Mouse (Mus musculus) cerebellum, adult 8-10 months (tissue): ENCODE measurements around the gene Prmt7.

Experiments
- DNase-seq: peaks from one replicate; pipeline ENCODE4 v3.0.0; 2022

Prmt7 gene

DNA sequence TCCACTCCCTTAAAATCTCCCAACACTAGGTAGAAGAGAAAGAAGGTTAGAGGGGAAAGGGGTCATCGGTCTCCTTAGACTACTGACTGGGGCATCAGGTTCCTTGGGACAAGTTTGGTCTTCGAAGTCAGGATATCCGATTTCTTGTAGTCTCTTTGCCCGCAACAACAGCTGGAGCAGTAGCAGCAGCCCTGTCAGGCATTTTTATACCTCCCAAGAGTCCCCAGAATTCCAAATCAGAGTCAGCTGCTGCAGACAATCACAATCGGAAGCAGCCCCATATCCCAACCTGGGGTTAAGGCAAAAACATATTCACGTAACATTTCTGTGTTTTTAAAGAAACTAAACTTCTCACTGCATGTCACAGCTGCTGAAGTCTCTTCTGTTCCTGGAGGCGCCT lies 20.8 kb downstream of the Prmt7 start:
- DNase-seq: no peak

DNA sequence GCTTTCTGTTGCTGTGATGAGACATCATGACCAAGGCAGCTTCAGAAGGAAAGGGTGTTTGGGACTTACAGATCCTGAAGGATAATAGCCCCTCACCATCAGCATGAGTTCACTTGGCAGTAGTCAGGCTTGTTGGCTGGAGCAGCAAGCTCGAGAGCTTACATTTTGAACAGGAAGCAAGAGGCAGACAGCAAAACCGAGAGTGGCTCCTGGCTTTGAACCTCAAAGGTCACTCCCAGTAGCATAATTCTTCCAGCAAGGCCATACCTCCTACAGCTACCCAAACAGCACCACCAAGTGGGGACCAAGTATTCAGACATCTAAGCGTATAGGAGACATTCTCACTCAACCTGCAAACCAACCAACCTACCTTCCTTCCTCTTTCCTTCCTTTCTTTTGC lies 22.0 kb downstream of the Prmt7 start:
- DNase-seq: no peak

- DNase-seq: no peak
These were observed 24.0 kb downstream of the Prmt7 start for GRCm38 (mm10) chr8:106234567-106235261.

GRCm38 (mm10) chr8:106237106-106237505 lies 26.4 kb downstream of the Prmt7 start:
- no peak for DNase-seq

- DNase-seq: no peak
These were observed 39.5 kb downstream of the Prmt7 start for GRCm38 (mm10) chr8:106250186-106250585.

- peak; percentile 30 for DNase-seq
These were observed 47.4 kb downstream of the Prmt7 start for GRCm38 (mm10) chr8:106258169-106258568.

DNA sequence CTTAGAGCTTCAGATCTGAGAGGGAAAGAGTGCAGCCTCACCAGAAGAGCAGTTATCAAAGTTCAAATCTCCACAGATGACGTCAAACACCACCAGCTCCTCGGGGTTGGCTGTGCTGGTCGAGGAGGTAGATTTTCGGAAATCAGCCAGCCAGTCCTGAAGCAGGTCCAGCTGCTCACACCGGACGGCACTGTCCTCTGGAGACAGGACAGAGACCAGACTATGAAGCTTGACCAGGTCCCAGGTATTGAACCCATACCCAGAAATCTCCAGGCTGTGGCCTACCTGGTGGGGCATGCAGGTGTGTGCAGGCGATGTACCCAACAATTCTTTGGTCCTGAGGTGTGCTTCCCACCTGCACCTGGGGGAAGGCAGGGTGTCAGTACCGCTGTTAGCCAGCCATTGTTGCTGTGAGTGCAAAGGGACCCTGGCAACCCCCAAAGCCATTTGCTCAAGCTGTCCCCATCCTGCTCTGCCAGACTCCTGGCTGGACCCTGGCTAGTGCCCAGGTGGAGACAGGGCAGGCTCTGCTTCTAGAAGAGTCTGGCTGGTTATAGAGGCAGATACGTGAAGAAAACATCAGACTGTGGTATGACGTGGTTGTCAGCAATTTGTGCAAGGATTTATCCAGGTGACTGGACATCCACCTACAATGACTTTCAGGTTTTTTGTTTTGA lies 49.0 kb downstream of the Prmt7 start:
- DNase-seq: peak; percentile 50

GRCm38 (mm10) chr8:106260894-106261293 lies 50.2 kb downstream of the Prmt7 start:
- DNase-seq: no peak

DNA sequence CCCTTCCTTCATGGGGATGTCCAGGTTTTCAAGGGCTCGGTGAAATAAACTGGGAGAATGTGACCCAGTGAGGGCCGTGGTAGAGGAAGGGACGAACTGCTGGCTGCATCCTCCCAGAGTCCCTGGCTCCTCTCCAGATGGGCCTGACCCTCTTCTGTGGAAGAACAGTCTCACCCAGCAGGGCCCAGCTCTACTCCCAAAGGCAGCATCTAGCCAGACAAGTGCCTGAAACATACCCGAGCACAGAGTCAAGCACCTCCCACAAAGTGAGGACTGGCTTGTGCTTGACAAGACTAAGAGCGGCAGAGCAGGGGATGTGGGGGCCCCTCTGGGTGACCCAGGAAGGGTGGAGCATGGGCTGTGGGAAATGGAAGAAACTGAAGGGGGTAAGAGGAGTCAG lies 51.6 kb downstream of the Prmt7 start:
- no peak for DNase-seq

DNA sequence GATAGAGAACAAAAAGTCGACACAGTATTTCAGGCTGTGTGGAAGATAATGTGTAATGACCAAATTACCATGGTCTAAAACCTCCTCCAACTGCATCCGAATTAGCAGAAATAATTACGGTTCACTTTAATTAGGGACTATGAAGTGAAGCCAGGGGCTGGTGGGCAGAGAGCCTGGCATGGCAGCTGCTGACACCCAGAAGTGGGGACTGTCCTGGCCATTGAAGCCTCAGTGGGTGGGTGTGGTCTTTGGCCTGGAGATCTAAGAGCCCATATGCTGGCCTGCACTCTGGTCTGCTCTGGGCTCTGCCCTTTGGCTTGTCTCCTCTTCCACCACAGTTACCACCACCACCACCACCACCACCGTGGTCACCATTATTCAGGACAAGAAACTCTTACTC lies 53.2 kb downstream of the Prmt7 start:
- no peak for DNase-seq

- DNase-seq: no peak
These were observed 54.7 kb downstream of the Prmt7 start for GRCm38 (mm10) chr8:106265398-106265797.

DNA sequence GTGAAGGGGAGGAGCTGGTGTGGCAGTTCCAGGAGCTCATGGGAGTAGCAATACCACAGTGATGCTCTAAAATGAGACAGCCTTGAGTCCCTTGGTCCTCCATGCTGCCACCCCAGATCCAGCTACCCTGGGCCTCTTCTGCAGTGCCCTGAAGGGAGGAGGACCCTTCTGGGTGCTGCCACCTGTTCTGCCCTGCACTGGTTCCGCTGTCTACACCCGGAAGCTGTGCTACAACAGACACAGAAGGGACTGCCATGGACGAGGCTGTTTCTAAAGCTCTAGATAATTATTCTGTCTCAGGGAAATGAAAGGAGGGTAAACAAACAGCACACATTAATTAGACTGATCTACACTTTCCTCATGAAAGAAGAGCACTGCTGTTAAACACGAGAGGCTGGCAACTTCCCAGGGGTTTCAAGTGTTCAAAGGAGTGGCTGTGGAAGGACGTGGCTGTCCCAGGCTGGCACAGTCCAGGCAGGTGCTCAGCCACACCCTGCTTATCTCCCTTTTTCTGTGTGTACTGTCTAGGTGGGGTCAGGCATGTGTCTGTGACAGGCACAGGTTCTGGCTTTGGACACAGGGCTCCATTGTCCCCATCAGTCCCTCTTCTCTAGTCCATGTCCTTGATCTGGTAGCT lies 58.1 kb downstream of the Prmt7 start:
- DNase-seq: no peak

- no peak for DNase-seq
These were observed 60.1 kb downstream of the Prmt7 start for GRCm38 (mm10) chr8:106270804-106271203.

GRCm38 (mm10) chr8:106271378-106271777 lies 60.6 kb downstream of the Prmt7 start:
- no peak for DNase-seq

DNA sequence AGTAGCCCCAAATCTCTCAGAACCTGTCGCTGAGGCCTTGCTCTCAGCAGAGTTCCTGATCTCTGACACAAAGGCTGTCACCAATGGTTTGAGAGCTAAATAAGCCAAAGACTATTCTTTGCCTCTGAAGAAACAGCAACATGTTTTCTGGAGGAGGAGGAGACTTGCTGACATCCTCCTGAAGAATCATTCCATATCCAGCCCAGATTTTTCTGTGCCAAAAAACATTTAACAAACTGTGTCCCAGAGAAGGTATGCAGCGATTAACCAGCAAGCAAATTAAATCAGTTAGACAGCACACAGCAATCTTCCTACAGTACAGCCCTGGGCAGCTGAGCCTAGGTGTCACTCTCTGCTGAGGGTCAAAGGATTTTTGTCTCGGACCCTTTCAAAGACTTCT lies 62.7 kb downstream of the Prmt7 start:
- no peak for DNase-seq

DNA sequence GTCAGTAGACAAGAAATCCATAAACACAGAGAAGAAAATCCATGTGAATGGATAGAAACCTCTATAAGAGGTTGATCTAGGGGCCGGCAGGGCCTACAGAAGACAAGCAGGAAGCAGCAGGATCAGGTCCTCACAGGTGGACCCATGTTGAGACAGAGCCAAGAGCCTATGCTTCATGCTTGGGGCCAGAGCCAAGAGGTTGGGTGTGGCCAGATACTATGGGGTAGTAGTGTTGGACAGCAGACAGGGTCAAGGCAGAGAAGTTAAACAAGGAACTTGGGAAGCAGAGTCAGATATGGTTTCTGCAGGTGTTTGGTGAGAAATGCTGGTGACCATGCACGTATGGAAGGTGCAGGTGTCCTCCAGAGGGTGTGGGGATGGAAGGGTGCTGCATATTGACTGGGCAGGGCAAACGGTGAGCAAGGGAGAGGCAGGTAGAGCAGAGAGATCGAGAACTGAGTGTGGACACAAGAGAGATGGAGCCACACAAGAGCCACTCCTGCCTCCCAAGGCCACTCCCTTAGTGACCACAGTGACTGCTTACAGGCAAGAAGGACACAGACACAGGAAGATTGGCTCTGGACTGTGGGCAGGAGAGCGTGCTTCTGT lies 66.1 kb downstream of the Prmt7 start:
- DNase-seq: no peak

GRCm38 (mm10) chr8:106278367-106279042 lies 67.8 kb downstream of the Prmt7 start:
- DNase-seq: no peak

DNA sequence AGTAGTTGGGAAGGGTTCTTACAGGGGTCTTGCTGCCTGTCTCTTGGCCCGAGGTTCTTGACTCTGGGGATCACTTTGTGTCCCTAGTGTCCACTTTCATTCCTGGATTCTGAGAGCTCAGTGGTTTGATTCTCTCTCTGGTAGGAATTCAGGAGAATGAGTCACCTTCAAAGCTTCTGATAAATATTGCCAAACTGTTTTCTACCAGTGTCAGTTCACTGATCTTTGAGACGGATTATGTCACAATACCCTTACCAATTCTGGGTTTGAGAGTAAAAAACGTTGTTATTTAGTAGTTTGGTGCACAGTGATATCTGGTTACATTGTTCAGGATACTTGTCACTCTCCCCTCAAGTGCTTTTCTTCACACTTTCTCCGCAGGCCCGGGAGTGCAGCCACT lies 69.4 kb downstream of the Prmt7 start:
- DNase-seq: no peak

DNA sequence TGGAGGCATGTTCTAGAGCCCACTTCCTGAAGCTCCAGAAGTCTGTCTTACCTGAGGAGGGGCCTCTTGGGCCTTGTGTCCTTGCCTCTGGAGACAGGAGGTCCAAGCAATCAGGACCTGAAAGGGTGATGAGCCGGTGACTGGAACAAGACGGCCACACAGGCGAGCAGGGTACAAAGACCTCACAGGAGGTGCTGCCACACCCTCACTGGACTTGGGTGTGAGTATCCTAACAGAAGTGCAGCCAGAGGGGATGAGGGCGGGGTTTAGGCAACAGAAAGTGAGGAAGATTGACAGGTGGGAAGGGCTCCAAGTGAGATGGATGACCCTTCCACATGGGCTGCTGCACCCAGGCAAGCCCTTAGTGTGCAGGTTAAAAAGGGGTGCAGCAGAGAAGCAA lies 70.1 kb downstream of the Prmt7 start:
- DNase-seq: no peak

- no peak for DNase-seq
These were observed 76.7 kb downstream of the Prmt7 start for GRCm38 (mm10) chr8:106287445-106287844.

- DNase-seq: no peak
These were observed 78.0 kb downstream of the Prmt7 start for GRCm38 (mm10) chr8:106288732-106289131.

DNA sequence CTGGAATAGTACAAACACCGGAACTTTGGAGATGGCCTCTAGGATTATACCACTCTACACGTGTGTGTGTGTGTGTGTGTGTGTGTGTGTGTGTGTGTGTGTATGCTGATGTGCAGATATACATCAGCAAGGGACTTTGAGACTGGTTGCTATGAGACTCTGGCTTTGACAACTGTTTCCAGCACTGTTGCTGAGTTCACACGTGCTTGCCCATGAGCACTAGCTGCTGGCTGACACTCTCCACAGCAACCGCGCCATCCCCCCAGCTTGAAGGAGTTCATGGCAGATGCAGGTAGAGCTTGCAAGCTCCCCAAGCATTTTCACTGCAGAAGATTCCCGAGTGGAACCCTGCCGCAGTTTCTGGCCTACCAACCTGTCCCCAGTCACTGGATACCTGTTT lies 78.7 kb downstream of the Prmt7 start:
- DNase-seq: no peak
